Mouse (Mus musculus) ovary, adult 18-20 months (tissue): ENCODE data around the gene Zfp3.
"Not testable (repeated sequence)": the region's sequence is repeated elsewhere in the genome, so short reads cannot be mapped to it uniquely, and the experiment has no call there.

Experiments used
- DNase-seq: peaks from one replicate; pipeline ENCODE4 v3.0.0; 2022; ENCODE audit warnings: low spot score, mixed read lengths

Gene Zfp3

DNA sequence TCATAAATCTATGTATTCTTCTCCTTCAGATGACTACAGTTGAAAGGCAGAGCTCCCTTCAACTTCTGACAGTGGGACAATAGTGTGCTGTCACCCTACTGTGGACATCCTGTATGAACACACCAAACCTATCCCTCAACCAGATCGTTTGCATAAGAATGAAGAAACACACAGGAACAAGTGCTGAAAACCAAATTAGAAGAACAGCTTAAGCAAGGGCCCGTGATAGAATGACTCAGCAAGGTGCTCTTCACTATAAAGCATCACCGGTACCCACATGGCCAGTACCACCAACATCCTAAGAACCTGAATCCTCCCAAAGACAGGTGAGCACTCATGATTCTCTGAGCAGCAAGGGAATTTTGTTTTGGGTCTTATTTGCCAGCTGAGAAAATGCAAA, 3.6 kb upstream of the Zfp3 start:
- DNase-seq = not testable (repeated sequence)

DNA sequence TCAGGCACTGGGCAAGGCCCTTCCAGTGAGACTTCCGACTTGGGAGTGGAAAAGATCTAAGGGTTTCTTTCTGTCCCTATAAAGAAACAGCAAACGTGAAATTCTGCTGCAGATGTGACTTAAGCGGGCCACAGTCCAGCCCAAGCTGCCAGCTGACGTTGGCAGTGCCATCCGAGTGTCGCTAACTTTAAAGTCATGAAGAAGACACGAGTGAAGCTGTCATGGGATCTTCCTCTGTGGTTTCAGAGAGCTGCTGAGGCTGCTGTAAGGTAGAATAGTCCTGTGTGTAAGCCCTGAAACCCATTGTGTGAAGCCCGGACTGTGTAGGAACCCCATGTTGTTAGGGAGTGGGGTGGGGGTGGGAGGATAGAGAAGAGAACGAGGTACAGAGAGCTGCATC, 1.4 kb upstream of the Zfp3 start:
- DNase-seq = no peak

DNA sequence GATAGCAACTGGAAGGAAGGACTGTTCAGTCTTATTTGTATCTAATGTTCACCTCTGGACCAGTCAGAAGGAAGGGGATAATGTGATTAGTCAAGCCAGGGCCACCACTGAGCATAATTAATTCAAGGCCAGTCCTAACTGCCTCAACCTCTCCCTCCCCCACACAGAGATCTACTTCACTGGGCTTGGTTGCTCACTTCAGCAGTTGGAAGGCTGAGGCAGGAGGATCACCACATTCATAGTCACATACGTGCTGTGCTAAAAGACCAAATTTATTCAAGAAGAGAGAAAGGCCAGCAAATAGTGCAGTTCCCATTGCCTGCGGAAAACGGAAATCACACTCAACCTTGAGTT, 450 bp upstream of the Zfp3 start:
- DNase-seq = no peak

DNA sequence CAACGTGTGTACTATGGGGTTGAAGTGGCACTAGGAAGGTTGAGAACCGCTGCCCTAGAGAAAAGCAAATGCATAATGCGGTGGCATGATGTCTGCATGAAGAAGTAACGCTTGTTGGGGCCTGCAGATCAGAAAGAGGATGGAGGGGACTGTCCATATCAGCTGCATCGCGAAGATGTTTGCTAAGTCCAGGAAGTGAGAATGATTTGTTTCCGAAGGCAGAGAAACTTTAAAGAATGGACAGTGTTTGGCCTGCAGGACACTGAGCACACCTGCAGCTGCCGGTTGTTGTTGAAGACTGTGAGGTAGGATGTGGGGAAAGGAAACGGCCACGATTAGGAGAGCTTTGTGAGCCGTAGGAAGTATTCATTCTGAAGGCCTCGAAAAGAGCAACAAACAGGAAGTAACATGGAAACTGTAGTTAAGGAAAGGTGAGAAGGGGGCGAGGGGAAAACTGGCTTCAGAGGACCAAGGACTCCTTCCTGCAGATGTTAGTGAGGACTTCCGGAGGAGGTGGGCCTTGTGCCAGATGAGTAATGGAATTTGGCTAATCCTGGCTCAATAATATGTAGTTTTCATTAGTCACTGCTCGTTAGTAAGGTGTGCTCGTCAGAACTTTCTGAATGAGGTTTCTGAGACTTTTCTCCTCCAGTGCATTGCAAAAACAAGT, 1.9 kb downstream of the Zfp3 start:
- no peak for DNase-seq

GRCm38 (mm10) chr11:70770804-70771203, 6.8 kb downstream of the Zfp3 start:
- no peak for DNase-seq

- DNase-seq = peak; percentile 28
These were observed 13.0 kb downstream of the Zfp3 start for GRCm38 (mm10) chr11:70776830-70777571.

- DNase-seq = no peak
These were observed 13.6 kb downstream of the Zfp3 start for GRCm38 (mm10) chr11:70777634-70778033.

- DNase-seq = not testable (repeated sequence)
These were observed 14.0 kb downstream of the Zfp3 start for GRCm38 (mm10) chr11:70778058-70778457.

DNA sequence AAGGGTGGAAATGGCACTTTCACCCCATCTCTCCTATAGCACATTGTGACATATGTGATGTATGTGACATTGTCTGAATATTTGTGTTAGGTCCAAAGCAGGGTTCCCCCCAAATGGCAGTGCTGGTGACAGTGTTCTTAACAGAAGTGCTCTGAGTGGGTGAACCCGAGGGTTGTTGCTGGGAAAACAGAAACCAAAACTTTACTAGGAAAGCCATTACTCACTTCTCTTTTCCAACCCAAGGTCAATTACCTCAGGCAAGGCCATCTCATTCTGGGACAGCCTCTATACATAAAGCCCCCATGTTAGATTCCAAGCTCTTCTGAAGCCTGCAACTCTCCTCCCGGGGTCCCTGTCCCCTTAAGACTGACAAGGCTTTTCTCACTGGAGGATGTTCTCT, 21.9 kb downstream of the Zfp3 start:
- no peak for DNase-seq

GRCm38 (mm10) chr11:70787052-70787451, 23.0 kb downstream of the Zfp3 start:
- no peak for DNase-seq

GRCm38 (mm10) chr11:70788972-70789655, 25.1 kb downstream of the Zfp3 start:
- DNase-seq = no peak

DNA sequence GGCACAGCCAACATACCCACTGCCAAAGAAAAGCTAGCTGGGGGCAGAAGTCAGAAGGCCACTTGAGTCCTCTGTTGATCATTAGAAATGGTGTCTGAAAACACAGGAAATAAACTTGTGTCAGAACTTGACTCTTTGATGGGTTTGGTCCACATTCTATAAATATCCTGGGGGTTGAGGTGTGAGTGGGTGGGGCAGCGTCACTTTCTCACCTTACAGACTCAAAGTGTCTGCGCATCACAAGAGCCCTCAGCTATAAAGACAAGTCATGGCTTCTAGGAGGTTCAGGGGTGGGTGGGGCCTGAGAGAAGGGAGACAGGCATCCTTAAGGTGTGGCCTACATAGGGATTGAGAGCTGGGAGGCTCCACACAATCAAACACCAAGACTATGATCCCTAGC, 26.4 kb downstream of the Zfp3 start:
- no peak for DNase-seq

DNA sequence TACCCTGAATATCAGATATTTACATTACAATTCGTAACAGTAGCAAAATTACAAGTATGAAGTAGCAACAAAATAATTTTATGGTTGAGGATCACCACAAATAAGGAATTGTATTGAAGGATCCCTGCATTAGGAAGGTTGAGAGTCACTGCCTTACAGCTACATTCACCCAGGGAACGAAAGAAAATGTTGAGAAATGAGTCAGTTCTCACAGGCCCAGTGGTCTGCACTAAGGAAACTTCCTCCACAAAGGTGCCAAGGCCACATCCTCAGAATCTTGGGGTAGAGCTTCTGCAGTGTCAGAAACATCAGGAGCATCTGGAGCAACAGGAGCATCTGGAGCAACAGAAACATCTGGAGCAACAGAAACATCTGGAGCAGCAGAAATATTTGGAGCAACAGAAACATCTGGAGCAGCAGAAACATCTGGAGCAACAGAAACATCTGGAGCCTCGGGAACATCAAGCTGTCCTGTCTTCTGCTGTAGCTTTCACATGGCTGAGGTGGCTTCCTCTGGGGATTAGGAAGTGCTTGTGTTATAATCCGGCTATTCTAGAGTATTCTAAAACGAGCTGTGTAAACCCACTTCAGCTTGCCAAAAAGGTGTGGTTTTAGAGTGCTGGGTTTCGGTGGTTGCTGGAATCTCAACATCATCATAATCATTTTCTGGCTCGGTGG, 27.0 kb downstream of the Zfp3 start:
- DNase-seq = no peak

DNA sequence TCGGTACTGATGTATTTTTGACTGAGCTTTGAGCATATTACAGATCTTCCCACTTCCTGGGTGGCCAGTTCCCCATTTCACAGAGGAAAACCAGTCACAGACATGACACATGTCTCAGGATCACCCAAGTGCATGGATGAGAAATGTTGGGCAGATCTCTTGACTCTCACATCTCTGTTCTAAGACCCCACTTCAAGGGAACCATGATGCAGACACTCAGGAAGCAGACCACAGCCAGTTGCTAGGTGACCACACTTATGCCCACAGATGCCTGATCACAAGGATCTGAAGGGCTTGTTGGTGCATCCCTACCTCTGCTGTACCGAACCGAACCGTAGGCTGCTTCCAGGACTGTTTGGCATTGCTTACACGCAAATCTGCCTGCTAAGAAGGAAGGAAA, 27.7 kb downstream of the Zfp3 start:
- DNase-seq = no peak

GRCm38 (mm10) chr11:70792409-70792808, 28.4 kb downstream of the Zfp3 start:
- no peak for DNase-seq

DNA sequence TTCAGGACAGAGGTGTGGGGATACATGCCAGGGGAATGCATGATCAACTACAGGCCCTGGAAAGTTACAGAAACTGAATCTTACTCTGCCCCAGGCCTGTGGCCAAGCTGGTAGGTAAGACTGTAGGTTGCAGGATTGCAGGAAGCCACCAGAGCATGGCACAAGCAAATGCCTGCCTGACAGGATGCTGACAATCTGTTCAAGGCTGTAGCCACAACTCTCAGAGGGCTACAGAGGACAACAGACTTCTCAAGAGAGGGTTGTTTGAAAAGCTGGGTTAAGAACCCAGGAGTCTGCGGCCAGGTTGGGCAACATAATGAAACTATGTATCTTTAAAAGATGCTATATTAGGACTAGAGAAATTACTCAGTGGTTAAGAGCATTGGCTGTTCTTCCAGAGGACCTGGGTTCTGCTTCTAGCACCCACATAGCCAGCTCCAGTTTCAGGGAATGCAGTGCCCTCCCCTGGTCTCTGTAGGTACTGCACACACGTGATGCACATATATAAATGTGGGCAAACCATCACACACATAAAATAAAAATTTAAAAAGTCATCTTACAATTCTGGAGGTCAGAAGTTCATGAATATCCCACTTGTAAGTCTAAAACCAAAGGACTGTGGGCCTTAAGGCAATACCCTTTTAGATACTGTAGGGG, 38.3 kb downstream of the Zfp3 start:
- DNase-seq = no peak

DNA sequence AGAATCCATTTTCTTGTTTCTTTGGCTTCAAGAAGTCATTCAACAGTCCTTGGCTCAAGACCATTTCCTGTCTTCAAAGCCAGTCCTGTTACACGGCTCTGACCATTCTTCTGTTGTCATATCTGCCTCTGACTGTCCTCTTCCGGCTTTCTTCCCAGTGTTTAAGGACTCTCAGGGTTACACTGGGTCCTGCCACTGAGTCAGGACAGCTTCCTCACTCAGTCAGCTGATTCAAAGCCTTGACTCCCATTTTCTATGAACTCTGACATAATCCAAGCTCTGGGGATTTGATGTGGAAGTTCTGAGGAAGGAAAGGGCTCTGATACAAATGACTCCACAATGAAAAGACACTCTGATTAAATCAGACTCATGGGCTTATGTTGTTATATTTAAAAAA, 38.9 kb downstream of the Zfp3 start:
- DNase-seq = no peak

GRCm38 (mm10) chr11:70803711-70804200, 39.7 kb downstream of the Zfp3 start:
- no peak for DNase-seq

GRCm38 (mm10) chr11:70804395-70804794, 40.4 kb downstream of the Zfp3 start:
- DNase-seq = no peak

DNA sequence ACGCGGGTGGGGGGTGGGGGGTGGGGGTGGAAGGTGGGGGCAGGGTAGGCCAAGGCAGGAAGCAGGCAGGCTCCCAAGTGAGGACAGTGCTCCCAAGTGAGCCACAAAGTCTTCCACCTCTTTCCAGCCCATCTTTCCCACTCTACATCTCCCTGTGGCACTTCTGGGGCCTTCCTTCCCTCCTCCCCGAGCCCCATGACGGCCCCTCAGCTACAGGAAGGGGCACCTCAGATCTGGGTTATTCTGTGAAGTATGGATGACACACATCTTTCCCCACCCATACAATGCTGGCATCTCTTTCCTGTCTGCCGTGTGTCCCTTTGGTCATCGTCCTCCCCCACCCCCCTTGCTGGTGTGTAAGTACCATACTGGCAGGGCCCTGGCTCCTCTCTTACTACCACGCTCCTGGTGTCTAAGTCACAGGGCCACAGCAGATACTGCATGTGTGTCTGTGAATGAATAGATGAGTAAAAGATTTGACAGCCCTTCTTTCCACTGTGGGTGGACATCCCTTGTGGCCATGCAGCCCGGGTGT, 41.7 kb downstream of the Zfp3 start:
- DNase-seq = no peak

GRCm38 (mm10) chr11:70806697-70807096, 42.7 kb downstream of the Zfp3 start:
- DNase-seq = no peak

GRCm38 (mm10) chr11:70807630-70808029, 43.6 kb downstream of the Zfp3 start:
- no peak for DNase-seq
